Mouse (Mus musculus) E14TG2a.4 (cell line): Measurements from ENCODE around the gene Narfl.

Source experiments
- CTCF ChIP-seq: conservative IDR thresholded peaks from 2 replicates; pipeline ENCODE4 v1.5.1; 2014; ENCODE audit warnings: low read length
- POU5F1 ChIP-seq: IDR thresholded peaks from 2 replicates; pipeline ENCODE4 v1.6.1; 2014; ENCODE audit warnings: low read length, borderline replicate concordance

GRCm38 (mm10) chr17:25762591-25762990 is 11.0 kb upstream of the Narfl start:
- no peak for TF ChIP-seq CTCF
- TF ChIP-seq POU5F1: no peak
